Mouse (Mus musculus): ENCODE measurements around the gene Sim2. TPM values are rescaled to one million over a fixed set of nuclear protein-coding genes. Genes with fewer than 3 reads are reported as not detected.
A peak's percentile ranks its signal among the peaks of the same experiment; 100 is the strongest.

Gene Sim2
- polyA plus RNA-seq, 1 experiment from 2014 or later = 0.83 TPM

DNA sequence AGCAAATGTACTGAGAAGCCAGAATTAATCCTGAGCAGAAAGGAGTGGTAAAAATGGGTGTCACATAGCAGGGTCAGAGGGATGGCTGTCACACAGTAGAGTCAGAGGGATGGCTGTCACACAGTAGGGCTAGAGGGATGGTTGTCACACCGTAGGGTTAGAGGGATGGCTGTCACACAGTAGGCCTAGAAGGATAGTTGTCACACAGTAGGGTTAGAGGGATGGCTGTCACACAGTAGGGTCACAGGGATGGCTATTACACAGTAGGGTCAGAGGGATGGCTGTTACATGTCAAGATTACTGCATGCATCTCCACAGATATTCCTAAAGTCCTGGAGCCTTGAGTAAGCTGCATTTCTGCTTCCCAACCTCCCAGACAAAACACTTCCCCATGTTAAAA, 33.7 kb downstream of the Sim2 start:
- 91% methylated on average over 1 of the region's 1 CpGs for WGBS
- H3K27me3 ChIP-seq = peaks cover 88% of the 10 kb centered on the region
- ATAC-seq (ENCODE audit: low FRiP score, low read depth) = no peak

DNA sequence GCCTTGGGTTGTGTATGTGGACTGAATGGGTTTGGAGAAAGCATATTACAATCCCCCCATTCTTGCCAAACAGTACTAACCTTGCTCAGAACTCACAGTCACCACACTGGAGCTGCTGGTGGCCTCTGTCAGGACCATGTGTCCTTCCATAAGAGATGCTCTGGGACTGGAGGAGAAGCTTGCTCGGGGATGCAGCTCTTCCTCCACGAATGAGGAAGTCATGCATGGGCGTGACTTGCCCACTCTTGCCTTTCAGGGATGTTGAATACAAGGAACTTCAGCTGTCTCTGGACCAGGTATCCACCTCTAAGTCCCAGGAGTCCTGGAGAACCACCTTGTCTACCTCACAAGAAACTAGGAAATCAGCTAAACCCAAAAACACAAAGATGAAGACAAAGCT, 37.6 kb downstream of the Sim2 start:
- Histone ChIP-seq H3K9me3 (no peaks in the 10 kb centered on the region), H3K27ac (replicated peaks) (no peak overlapping the region), H3K4me2 (replicated peaks) (no peak overlapping the region), H3K27me3 (peaks cover 100% of the 10 kb centered on the region), H3K36me3 (no peaks in the 10 kb centered on the region), H3K4me1 (peaks cover 22% of the 10 kb centered on the region), H3K9ac (replicated peaks) (no peak overlapping the region), H3K4me3 (no peak overlapping the region)
- no peak for ATAC-seq (ENCODE audit: low FRiP score, low read depth)
- WGBS = 87% methylated on average over 3 of the region's 3 CpGs

More for the DNA sequence above, 33.7 kb downstream of the Sim2 start:
- H3K9me3 ChIP-seq = no peaks in the 10 kb centered on the region
- H3K4me3 ChIP-seq = no peak overlapping the region
- H3K4me1 ChIP-seq = 0 out of 2 replicates have a peak, but pooled peaks cover 3% of the 10 kb centered on the region
- no peak overlapping the region for H3K9ac ChIP-seq (replicated peaks)
- no peaks in the 10 kb centered on the region for H3K36me3 ChIP-seq
- H3K27ac ChIP-seq (replicated peaks) = no peak overlapping the region
- no peak overlapping the region for H3K4me2 ChIP-seq (replicated peaks)

DNA sequence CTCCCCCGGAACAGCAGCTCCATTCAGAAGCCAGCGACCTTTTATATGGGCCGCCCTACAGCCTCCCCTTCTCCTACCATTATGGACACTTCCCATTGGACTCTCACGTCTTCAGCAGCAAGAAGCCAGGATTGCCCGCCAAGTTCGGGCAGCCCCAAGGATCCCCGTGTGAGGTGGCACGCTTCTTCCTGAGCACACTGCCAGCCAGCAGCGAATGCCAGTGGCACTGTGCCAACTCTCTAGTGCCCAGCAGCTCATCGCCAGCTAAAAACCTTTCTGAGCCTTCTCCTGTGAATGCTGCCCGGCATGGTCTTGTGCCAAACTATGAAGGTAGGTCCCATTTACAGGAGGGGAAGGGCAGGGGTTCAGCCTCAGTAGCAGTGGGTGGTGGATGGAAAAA, 38.5 kb downstream of the Sim2 start:
- Histone ChIP-seq H3K9ac (replicated peaks) (no peak overlapping the region), H3K4me1 (peaks cover 23% of the 10 kb centered on the region), H3K9me3 (no peaks in the 10 kb centered on the region), H3K4me3 (no peak overlapping the region), H3K4me2 (replicated peaks) (no peak overlapping the region), H3K36me3 (no peaks in the 10 kb centered on the region), H3K27me3 (peaks cover 99% of the 10 kb centered on the region), H3K27ac (replicated peaks) (no peak overlapping the region)
- WGBS = 86% methylated on average over 11 of the region's 11 CpGs
- ATAC-seq (ENCODE audit: low FRiP score, low read depth) = no peak

DNA sequence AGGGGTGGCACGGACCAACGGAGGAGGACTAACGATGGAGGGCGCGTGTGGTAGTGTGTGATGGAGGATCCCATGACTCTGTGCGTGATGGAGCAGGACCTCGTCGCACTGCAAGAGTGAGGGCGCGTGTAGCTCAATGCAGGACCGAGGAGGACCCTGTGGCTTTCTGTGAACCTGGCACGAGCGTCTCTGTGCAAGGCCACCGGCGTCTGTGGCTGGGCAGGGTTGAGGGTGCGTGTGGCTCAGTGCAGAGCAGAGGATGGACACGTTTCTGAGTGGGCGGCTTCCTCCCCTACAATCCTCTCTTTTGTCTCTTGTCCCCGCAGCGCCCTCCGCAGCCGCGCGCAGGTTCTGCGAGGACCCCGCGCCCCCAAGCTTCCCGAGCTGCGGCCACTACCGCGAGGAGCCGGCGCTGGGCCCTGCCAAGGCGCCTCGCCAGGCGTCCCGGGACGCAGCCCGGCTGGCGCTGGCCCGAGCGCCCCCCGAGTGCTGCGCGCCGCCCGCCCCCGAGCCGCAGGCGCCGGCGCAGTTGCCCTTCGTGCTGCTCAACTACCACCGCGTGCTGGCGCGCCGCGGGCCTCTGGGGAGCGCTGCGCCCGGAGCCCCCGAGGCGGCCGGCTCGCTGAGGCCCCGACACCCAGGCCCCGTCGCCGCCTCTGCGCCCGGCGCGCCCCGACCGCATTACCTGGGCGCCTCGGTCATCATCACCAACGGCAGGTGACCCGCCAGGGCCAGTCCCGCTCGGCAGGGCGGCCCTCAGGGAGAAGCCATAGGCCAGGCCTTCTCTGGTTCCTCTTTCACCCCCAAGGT, 40.6 kb downstream of the Sim2 start:
- H3K27me3 ChIP-seq = peaks cover 90% of the 10 kb centered on the region
- peak overlapping the region; percentile 50 for H3K4me3 ChIP-seq
- H3K4me2 ChIP-seq (replicated peaks) = peak overlapping the region; percentile 90
- 1% methylated on average over 75 of the region's 83 CpGs for WGBS
- peaks cover 28% of the 10 kb centered on the region for H3K4me1 ChIP-seq
- H3K9me3 ChIP-seq = no peaks in the 10 kb centered on the region
- H3K27ac ChIP-seq (replicated peaks) = no peak overlapping the region
- peak; percentile 52; the same call in 1 of the 2 replicates for ATAC-seq (ENCODE audit: low FRiP score, low read depth)
- H3K36me3 ChIP-seq = no peaks in the 10 kb centered on the region
- peak overlapping the region; percentile 61 for H3K9ac ChIP-seq (replicated peaks)

DNA sequence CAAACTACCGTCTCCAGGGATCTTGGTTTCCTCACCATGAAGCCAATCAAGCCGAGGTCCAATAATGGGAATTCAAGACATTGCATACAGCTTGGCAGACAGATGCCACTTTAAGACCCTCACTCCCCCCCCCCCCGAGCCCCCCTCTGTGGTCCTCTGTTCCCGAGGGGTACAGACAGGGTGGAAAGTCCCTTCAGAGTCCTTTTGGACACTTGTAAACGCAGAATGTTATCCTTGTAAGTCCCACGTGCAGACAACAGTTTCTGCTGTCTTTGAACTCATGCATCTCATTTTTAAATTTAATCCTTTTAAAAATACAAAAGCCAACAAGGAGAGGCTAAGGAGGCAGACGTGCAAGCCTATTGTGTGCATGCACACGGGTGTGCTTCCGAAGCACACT, 41.5 kb downstream of the Sim2 start:
- Histone ChIP-seq H3K36me3 (no peaks in the 10 kb centered on the region), H3K4me2 (replicated peaks) (peak overlapping the region; percentile 90), H3K4me3 (no peak overlapping the region), H3K9me3 (no peaks in the 10 kb centered on the region), H3K9ac (replicated peaks) (no peak overlapping the region), H3K27me3 (peaks cover 90% of the 10 kb centered on the region), H3K27ac (replicated peaks) (no peak overlapping the region), H3K4me1 (peaks cover 28% of the 10 kb centered on the region)
- 17% methylated on average over 9 of the region's 9 CpGs for WGBS
- no peak for ATAC-seq (ENCODE audit: low FRiP score, low read depth)

DNA sequence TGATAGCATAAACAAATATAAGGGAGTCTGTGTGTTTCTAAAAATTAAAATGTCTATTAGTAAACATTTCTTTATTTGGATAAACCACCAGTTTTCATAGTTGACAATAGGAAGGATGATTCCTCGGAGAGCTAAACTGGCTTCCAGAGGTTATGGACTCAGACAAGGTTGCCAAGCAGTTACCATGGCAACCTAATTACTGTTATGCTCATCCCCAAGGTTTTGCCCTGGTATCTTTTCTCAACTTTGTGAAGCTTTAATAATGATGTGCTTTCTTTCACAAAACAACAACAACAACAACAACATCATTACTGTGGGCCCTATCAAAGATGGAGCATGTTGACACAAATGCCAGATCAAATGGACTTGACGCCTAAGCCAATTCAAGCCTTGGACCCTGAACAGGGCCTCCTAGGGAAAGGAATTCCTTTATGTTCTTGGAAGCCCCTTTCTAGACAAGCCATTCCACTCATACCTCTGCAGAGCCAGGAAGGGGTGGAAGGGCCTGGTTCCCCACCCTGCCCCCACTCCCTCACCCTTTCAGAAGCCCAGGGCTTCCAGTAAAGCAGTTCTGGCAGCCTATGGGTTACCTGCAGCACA, 43.6 kb downstream of the Sim2 start:
- Histone ChIP-seq H3K4me2 (replicated peaks) (no peak overlapping the region), H3K9ac (replicated peaks) (no peak overlapping the region), H3K4me1 (peaks cover 28% of the 10 kb centered on the region), H3K27me3 (peaks cover 90% of the 10 kb centered on the region), H3K36me3 (no peaks in the 10 kb centered on the region), H3K9me3 (no peaks in the 10 kb centered on the region), H3K4me3 (no peak overlapping the region), H3K27ac (replicated peaks) (no peak overlapping the region)
- no peak for ATAC-seq (ENCODE audit: low FRiP score, low read depth)
- 4% methylated on average over 2 of the region's 2 CpGs for WGBS

DNA sequence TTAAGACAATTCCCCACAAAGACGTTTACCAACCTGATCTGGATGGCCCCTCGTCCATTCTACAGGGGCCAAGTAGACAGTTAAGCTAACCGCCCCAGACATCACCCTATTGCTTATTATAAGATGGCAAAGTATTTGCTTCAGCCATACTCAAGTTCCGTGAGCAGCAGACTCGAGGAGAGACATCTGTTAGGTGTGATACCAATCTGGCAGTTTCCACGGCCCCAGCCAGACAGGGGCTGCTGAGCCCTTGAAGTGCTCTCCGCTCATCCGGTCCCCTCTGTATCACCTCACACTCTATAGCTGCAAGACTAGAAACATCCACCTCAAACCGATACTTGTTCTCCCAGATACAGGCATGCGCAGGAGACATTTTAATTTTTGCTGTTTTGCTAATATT, 49.5 kb downstream of the Sim2 start:
- Histone ChIP-seq H3K27ac (replicated peaks) (no peak overlapping the region), H3K27me3 (peaks cover 52% of the 10 kb centered on the region), H3K4me3 (no peak overlapping the region), H3K9me3 (no peaks in the 10 kb centered on the region), H3K4me1 (no peaks in the 10 kb centered on the region), H3K4me2 (replicated peaks) (no peak overlapping the region), H3K9ac (replicated peaks) (no peak overlapping the region), H3K36me3 (peaks cover 4% of the 10 kb centered on the region; the same call in 1 of the 2 replicates)
- ATAC-seq (ENCODE audit: low FRiP score, low read depth) = no peak
- WGBS = 86% methylated on average over 10 of the region's 10 CpGs

DNA sequence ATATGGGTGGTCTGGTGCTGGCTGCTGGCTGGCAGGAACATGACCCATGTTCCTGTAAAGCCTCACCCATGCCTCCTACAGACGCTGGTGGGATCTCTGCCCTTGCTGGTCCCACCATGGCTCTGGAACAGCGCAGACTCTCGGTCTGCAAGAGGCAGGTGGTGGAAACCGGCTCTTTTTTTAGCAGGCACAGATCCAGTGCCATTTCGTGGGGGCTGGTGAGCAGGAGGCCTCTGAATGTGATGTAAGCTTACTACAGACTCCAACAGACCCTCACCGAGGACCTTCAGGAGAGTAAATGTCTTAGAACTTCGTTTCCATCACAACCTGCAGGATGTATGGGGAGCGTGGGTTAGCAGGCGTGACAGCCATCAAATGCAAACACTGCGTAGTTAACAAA, 56.0 kb downstream of the Sim2 start:
- H3K27ac ChIP-seq (replicated peaks) = no peak overlapping the region
- no peak for ATAC-seq (ENCODE audit: low FRiP score, low read depth)
- 76% methylated on average over 10 of the region's 10 CpGs for WGBS

DNA sequence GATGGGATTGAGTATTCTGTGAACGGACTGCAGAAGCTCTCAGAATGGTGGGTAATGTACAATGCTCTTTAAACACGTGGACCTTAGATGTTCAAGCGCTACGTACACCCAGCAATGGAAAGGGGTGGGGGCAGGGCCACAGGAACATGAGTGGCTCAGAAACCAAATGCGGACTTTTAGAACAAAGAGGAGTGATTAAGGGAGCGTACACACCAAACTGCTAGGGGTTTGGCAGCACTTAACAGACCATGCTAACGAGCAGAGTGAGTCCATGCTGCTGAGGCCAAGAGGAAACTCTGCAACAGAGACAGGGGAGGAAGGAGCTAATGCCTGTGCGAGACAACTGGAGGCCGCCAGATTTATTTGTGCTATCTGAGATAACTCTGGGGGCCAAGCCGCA, 58.6 kb downstream of the Sim2 start:
- no peak for ATAC-seq (ENCODE audit: low FRiP score, low read depth)
- H3K4me3 ChIP-seq = no peak overlapping the region
- H3K4me1 ChIP-seq = peaks cover 22% of the 10 kb centered on the region
- H3K9ac ChIP-seq (replicated peaks) = 0 out of 2 replicates have a peak overlapping the region, but pooled peaks have one; percentile 20
- no peak overlapping the region for H3K27ac ChIP-seq (replicated peaks)
- H3K27me3 ChIP-seq = peaks cover 70% of the 10 kb centered on the region
- no peak overlapping the region for H3K4me2 ChIP-seq (replicated peaks)
- no peaks in the 10 kb centered on the region for H3K9me3 ChIP-seq
- peaks cover under 1% of the 10 kb centered on the region; the same call in 1 of the 2 replicates for H3K36me3 ChIP-seq
- WGBS = 34% methylated on average over 10 of the region's 10 CpGs

More for the DNA sequence above, 56.0 kb downstream of the Sim2 start:
- Histone ChIP-seq H3K27me3 (peaks cover 58% of the 10 kb centered on the region), H3K9ac (replicated peaks) (no peak overlapping the region), H3K4me3 (no peak overlapping the region), H3K9me3 (no peaks in the 10 kb centered on the region), H3K36me3 (peaks cover 4% of the 10 kb centered on the region; the same call in 1 of the 2 replicates), H3K4me1 (peaks cover 17% of the 10 kb centered on the region; the same call in 1 of the 2 replicates), H3K4me2 (replicated peaks) (no peak overlapping the region)

DNA sequence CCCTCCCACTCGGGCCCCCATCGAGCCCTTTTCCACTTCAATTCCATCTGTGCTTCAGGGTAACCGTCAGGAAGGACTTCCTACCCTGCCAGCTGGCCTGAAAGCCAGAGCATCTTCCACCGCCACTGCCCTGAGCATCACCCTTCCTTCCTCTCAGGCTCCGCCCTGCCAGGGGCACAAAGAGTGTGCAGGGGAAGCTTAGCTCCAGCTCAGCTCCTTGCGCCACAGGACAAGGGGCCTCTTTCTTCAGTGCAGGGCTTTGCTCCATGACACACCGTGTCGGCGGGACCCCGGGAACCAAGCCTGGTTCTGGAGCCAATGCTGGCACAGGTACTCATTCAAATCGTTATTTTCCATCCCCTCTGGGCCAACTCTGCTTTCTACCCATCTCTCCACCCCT, 63.4 kb downstream of the Sim2 start:
- Histone ChIP-seq H3K4me2 (replicated peaks) (peak overlapping the region; percentile 25; the same call in 1 of the 2 replicates), H3K27ac (replicated peaks) (no peak overlapping the region)
- ATAC-seq (ENCODE audit: low FRiP score, low read depth) = peak; percentile 31; the same call in 1 of the 2 replicates

DNA sequence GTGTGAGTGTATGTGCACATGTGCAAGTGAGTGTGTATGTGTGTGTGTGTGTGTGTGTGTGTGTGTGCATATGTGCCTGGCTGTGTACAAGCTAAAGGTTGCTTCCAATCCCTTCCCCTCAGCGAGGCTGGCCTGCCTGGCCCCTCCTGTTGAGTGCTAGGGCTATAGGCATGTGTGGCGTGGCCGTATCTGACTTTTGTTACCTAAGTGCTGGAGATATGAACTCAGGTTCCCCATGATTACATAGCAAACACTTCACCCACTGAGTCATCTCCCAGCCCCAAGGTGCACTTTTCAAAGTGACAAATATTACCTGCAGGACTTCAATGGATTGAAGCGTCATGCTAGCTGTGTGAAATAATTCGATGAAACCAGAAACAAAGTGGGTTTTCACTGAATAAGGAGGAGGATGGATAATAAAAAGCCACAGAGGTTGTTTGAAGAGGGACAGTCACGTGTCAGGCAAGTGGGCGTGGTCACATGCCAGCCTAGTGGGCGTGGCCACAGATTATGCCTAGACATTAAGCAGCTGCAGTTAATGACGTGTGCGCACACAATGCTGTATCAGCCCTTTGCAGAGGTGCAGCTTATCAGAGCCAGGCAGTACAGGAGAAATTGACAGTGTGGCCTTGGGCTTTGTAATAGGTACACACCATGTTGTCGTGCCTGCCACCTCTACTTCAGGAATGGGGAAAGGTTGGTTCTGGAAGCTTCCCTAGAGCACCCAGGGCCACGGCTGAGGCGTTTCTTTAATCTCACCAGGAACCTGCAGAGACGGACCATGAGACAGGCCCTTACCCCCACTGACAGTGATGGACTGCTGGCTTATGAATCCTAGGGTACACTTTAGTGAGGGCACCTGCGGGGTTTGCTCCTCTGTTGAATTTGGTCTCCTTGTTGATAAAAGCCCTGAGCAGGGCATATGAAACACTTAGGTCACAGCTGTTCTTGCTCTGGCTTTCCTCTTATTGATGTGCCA, 65.7 kb downstream of the Sim2 start:
- Histone ChIP-seq H3K27ac (replicated peaks) (no peak overlapping the region), H3K27me3 (peaks cover 83% of the 10 kb centered on the region), H3K4me2 (replicated peaks) (no peak overlapping the region), H3K9me3 (no peaks in the 10 kb centered on the region), H3K4me1 (peaks cover 27% of the 10 kb centered on the region), H3K9ac (replicated peaks) (no peak overlapping the region), H3K36me3 (no peaks in the 10 kb centered on the region), H3K4me3 (no peak overlapping the region)
- no peak for ATAC-seq (ENCODE audit: low FRiP score, low read depth)
- 79% methylated on average over 15 of the region's 15 CpGs for WGBS

More for the DNA sequence above, 63.4 kb downstream of the Sim2 start:
- no peaks in the 10 kb centered on the region for H3K9me3 ChIP-seq
- H3K4me3 ChIP-seq = no peak overlapping the region
- H3K9ac ChIP-seq (replicated peaks) = 0 out of 2 replicates have a peak overlapping the region, but pooled peaks have one; percentile 6
- peaks cover 82% of the 10 kb centered on the region for H3K27me3 ChIP-seq
- WGBS = 24% methylated on average over 11 of the region's 11 CpGs
- H3K36me3 ChIP-seq = no peaks in the 10 kb centered on the region
- peaks cover 29% of the 10 kb centered on the region for H3K4me1 ChIP-seq

Data from midbrain, embryonic 12.5 days (tissue).